Mouse (Mus musculus) embryonic facial prominence, embryonic 15.5 days (tissue): ENCODE data around the gene Rps25. TPM values are rescaled to one million over a fixed set of nuclear protein-coding genes. Genes with fewer than 3 reads are reported as not detected.

Source experiments
- microRNA-seq: library from miRNA; unstranded; fragments of <30 nt; microRNA quantifications from one replicate; pipeline ENCODE4, GENCODE M21; 2016; ENCODE audit warnings: borderline number of aligned reads
- polyA plus RNA-seq: library from polyadenylated mRNA; unstranded; fragments of >200 nt; fragmentation: Nextera tagmentation; extraction: Ambion mirVana; gene quantifications from 2 replicates; pipeline ENCODE4 v1.2.1, GENCODE M21; 2015

Rps25 gene
- polyA plus RNA-seq, 1 experiment from 2014 or later, result 1,877 TPM

Small RNAs within 50 kb of the gene (microRNA-seq; reads per million reads assigned to microRNA genes)
- gene Mir7085, result not detected

Other genes starting within 250 kb of the Rps25 start
- 16.1 and 17.7 TPM in 2 replicates for gene Cbl, start 173.1 kb upstream of the Rps25 start, polyA plus RNA-seq
- 15.9 and 23.5 TPM in 2 replicates for gene Ccdc153, start 166.5 kb upstream of the Rps25 start, polyA plus RNA-seq
- gene Pdzd3, start 155.7 kb upstream of the Rps25 start, polyA plus RNA-seq, result 0.14 and 0.19 TPM in 2 replicates
- gene Nlrx1, start 138.5 kb upstream of the Rps25 start, polyA plus RNA-seq, result 13.4 and 14.6 TPM in 2 replicates
- 5.1 and 5.5 TPM in 2 replicates for gene Abcg4, start 118.5 kb upstream of the Rps25 start, polyA plus RNA-seq
- gene Hinfp, start 101.5 kb upstream of the Rps25 start, polyA plus RNA-seq, result 23.0 and 26.6 TPM in 2 replicates
- 9.1 and 10.3 TPM in 2 replicates for gene C2cd2l, start 86.9 kb upstream of the Rps25 start, polyA plus RNA-seq
- gene Dpagt1, start 81.1 kb upstream of the Rps25 start, polyA plus RNA-seq, result 31.4 and 37.2 TPM in 2 replicates
- gene H2afx, start 72.4 kb upstream of the Rps25 start, polyA plus RNA-seq, result 288 and 326 TPM in 2 replicates
- 93.0 and 99.4 TPM in 2 replicates for gene Hmbs, start 62.9 kb upstream of the Rps25 start, polyA plus RNA-seq
- gene Vps11, start 45.5 kb upstream of the Rps25 start, polyA plus RNA-seq, result 25.0 and 30.3 TPM in 2 replicates
- 31.0 and 31.1 TPM in 2 replicates for gene Hyou1, start 27.6 kb upstream of the Rps25 start, polyA plus RNA-seq
- gene Slc37a4, start 10.3 kb upstream of the Rps25 start, polyA plus RNA-seq, result 17.3 and 19.8 TPM in 2 replicates
- 137 and 138 TPM in 2 replicates for gene Trappc4, start 461 bp downstream of the Rps25 start, polyA plus RNA-seq
- 28.1 and 30.5 TPM in 2 replicates for gene Ccdc84, start 11.4 kb downstream of the Rps25 start, polyA plus RNA-seq
- not detected in 2 replicates for gene Foxr1, start 34.0 kb downstream of the Rps25 start, polyA plus RNA-seq
- gene Upk2, start 47.8 kb downstream of the Rps25 start, polyA plus RNA-seq, result 2.1 and 3.3 TPM in 2 replicates
- gene Bcl9l, start 75.7 kb downstream of the Rps25 start, polyA plus RNA-seq, result 21.2 and 21.8 TPM in 2 replicates
- 0.29 and 0.49 TPM in 2 replicates for gene Cxcr5, start 154.7 kb downstream of the Rps25 start, polyA plus RNA-seq
- 15.3 and 19.7 TPM in 2 replicates for gene Ddx6, start 197.8 kb downstream of the Rps25 start, polyA plus RNA-seq